Mouse (Mus musculus) lung, embryonic 16.5 days (tissue): ENCODE results near the gene Disc1. TPM values are rescaled to one million over a fixed set of nuclear protein-coding genes. Genes with fewer than 3 reads are reported as not detected.

ENCODE experiments used
- ATAC-seq: fragments of 200-750 bp; cut with Nextera tagmentation; 2 replicates; pipeline ENCODE4 v1.8.0; 2017; ENCODE audit warnings: low read depth, mild to moderate bottlenecking, moderate library complexity
- H3K27ac ChIP-seq: fragments of 300-500 bp; sonication (generic); 2 replicates; pipeline ENCODE4 v1.5.1; 2014; ENCODE audit warnings: mild to moderate bottlenecking, control low read depth, low read length
- H3K27me3 ChIP-seq: fragments of 300-500 bp; sonication (generic); 2 replicates; pipeline ENCODE4 v1.6.1; 2014; ENCODE audit warnings: low read depth, low read length, mixed read lengths; ENCODE audit not compliant: control insufficient read depth, insufficient read depth
- H3K36me3 ChIP-seq: fragments of 300-500 bp; sonication (generic); 2 replicates; pipeline ENCODE4 v1.6.1; 2014; ENCODE audit warnings: low read length; ENCODE audit not compliant: control insufficient read depth, insufficient read depth
- H3K4me1 ChIP-seq: fragments of 300-500 bp; sonication (generic); replicated peaks from 2 replicates; pipeline ENCODE4 v1.6.1; 2014; ENCODE audit warnings: low read length, mixed read lengths; ENCODE audit not compliant: control insufficient read depth, insufficient read depth
- H3K4me2 ChIP-seq: fragments of 300-500 bp; sonication (generic); 2 replicates; pipeline ENCODE4 v1.6.1; 2014; ENCODE audit warnings: low read depth, low read length, control low read depth
- H3K4me3 ChIP-seq: fragments of 300-500 bp; sonication (generic); 2 replicates; pipeline ENCODE4 v1.5.1; 2014; ENCODE audit warnings: mild to moderate bottlenecking, low read length, control low read depth
- H3K9ac ChIP-seq: fragments of 300-500 bp; sonication (generic); 2 replicates; pipeline ENCODE4 v1.6.1; 2014; ENCODE audit warnings: low read length, control low read depth
- H3K9me3 ChIP-seq: fragments of 300-500 bp; sonication (generic); 2 replicates; pipeline ENCODE4 v1.6.1; 2016; ENCODE audit warnings: low read length; ENCODE audit not compliant: control insufficient read depth
- WGBS: fragments of 180-500 bp; shearing (Covaris S2); extraction: QIAGEN DNeasy Blood & Tissue Kit; methylation state at CpG from one replicate; pipeline ENCODE4 v1.1.7; 2014; 5-methylcytosine and 5-hydroxymethylcytosine counted together
- polyA plus RNA-seq: library from polyadenylated mRNA; unstranded; fragments of >200 nt; fragmentation: Nextera tagmentation; extraction: Ambion mirVana; gene quantifications from 2 replicates; pipeline ENCODE4 v1.2.1, GENCODE M21; 2015

Disc1 gene
- polyA plus RNA-seq, 1 experiment from 2014 or later, result 2.6 TPM

DNA sequence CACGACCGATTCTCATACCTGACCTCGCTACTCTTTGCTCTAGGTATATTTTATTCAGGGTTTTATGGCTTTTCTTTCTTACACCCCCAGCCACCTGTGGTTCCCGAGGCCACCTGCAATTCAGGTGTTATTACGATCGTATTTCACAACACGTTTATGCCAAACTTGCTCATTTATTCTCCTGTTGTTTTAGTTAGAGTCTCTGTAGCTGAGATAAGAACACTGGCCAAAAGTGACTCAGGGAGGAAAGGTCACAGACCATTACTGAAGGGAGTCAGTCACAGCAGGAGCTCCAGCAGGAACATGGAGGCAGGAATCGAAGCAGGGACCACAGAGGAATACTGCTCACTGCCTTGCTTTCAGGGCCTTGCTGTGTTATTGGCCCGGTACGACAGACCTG lies 109.5 kb downstream of the Disc1 start:
- Histone ChIP-seq H3K4me1 (peaks cover 3% of the 10 kb centered on the region; the same call in 1 of the 2 replicates), H3K27ac (no peak overlapping the region), H3K4me3 (no peak overlapping the region), H3K27me3 (no peaks in the 10 kb centered on the region), H3K36me3 (no peaks in the 10 kb centered on the region), H3K9me3 (no peaks in the 10 kb centered on the region), H3K4me2 (no peak overlapping the region), H3K9ac (no peak overlapping the region)
- WGBS, result 78% methylated on average over 10 of the region's 10 CpGs
- no peak for ATAC-seq

DNA sequence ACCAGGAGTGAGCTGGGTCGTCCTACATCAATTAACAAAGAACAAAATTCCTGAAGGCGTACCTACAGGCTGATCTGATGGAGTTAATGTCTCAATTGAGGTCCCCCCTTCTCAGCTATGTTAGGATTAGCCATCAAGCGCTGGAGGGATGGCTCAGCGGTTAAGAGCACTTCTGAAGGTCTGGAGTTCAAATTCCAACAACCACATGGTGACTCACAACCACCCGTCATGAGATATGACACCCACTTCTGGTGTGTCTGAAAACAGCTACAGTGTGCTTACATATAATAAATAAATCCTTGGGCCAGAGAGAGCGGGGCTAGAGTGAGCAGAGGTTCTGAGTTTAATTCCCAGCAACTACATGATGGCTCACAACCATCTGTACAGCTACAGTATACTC lies 109.9 kb downstream of the Disc1 start:
- Histone ChIP-seq H3K27me3 (no peaks in the 10 kb centered on the region), H3K36me3 (no peaks in the 10 kb centered on the region), H3K4me2 (no peak overlapping the region), H3K27ac (no peak overlapping the region), H3K4me1 (peaks cover 3% of the 10 kb centered on the region; the same call in 1 of the 2 replicates), H3K4me3 (no peak overlapping the region), H3K9me3 (no peaks in the 10 kb centered on the region), H3K9ac (no peak overlapping the region)
- ATAC-seq, result no peak
- WGBS, result 66% methylated on average over 6 of the region's 6 CpGs

DNA sequence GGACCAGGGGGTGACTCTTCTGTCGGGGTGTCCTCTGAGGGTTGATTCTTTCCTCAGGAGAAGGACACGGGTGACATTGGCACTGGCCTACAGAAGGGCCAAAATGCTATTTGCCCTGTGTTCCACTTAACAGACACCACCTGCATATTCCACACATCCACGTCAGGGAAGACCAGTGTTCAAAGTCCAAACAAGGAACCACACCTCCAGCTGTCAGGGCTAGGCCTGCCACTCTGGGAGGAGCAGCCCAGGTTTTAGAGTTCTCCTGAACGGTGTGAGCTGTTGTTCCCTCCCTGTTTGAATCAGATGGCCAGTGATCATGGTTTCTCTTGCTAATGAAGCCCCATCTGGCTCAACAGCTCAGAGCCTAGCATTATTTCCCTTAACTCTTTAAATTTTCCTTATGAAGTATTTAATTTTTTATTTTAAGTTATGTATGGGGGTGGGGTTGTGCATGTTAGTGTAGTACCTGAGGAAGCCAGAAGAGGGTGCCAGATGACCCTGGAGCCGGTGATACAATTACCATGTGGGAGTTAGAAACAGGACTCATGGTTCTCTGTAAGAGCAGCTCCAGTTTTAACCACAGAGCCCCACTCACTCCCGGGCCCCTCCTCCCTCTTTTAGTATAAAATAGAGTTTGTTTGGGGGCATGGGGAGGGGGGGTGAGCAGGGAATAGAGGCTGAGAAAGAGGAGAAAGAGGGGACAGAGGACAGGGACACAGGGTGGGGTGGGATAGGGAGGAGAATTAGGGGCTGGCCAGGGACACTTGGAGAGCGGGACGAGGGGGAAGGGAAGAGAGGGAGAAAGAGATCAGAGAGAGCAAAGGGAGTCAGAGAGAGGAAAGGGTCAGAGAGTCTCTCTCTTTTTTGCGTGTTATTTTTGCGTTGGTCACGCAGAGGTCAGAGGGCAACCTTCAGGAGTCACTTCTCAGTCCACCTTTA lies 111.8 kb downstream of the Disc1 start:
- 69% methylated on average over 11 of the region's 11 CpGs for WGBS
- Histone ChIP-seq H3K9ac (no peak overlapping the region), H3K4me1 (peaks cover 3% of the 10 kb centered on the region; the same call in 1 of the 2 replicates), H3K4me2 (no peak overlapping the region), H3K9me3 (no peaks in the 10 kb centered on the region), H3K27ac (no peak overlapping the region; the same call in 1 of the 2 replicates), H3K27me3 (no peaks in the 10 kb centered on the region), H3K4me3 (no peak overlapping the region), H3K36me3 (no peaks in the 10 kb centered on the region)
- ATAC-seq, result no peak; the same call in 1 of the 2 replicates

DNA sequence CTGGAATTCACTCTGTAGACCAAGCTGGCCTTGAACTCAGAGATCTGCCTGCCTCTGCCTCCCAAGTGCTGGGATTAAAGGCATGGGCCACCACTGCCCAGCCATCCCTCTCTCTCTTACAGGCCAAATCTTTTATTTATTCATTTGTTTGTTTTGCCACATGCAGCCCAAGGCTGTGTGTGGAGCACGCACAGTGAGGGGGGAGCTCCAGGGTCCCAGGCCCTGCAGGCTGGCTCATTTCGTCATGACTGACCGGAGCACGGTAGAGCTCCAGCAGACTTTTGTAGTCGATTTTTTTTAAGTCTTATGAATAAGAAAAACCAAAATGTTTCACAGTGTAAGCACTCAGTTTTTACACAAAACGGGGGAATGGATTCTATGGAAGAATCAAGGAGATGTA lies 112.5 kb downstream of the Disc1 start:
- ATAC-seq, result no peak
- H3K27me3 ChIP-seq, result no peaks in the 10 kb centered on the region
- peak overlapping the region; percentile 17; the same call in 1 of the 2 replicates for H3K27ac ChIP-seq
- H3K9me3 ChIP-seq, result no peaks in the 10 kb centered on the region
- H3K9ac ChIP-seq, result no peak overlapping the region
- H3K4me3 ChIP-seq, result no peak overlapping the region
- WGBS, result 64% methylated on average over 6 of the region's 6 CpGs
- H3K4me1 ChIP-seq, result peaks cover 3% of the 10 kb centered on the region; the same call in 1 of the 2 replicates
- no peak overlapping the region for H3K4me2 ChIP-seq
- H3K36me3 ChIP-seq, result no peaks in the 10 kb centered on the region

DNA sequence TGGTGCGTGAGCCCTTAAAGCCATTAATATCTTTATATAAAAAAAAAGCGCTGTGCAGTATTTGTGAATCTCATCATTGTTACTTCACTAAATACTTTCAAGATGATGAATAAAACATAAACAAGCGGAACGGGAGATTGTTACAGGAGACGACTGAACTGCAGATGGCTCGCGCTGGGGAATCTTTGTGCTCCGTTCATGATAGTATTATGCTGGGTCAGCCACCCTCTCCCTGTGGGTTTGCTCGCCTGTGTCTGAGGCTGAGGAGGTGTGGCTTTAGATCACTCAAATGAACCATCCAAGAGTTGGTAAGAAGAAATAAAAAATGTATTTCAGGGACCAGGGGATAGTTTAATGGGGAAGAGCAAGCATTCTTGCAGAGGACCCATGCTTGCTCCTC lies 113.0 kb downstream of the Disc1 start:
- Histone ChIP-seq H3K9me3 (no peaks in the 10 kb centered on the region), H3K4me3 (no peak overlapping the region), H3K27ac (no peak overlapping the region), H3K27me3 (no peaks in the 10 kb centered on the region), H3K4me1 (peaks cover 3% of the 10 kb centered on the region; the same call in 1 of the 2 replicates), H3K4me2 (no peak overlapping the region), H3K36me3 (no peaks in the 10 kb centered on the region), H3K9ac (no peak overlapping the region)
- WGBS, result 58% methylated on average over 9 of the region's 9 CpGs
- no peak for ATAC-seq

DNA sequence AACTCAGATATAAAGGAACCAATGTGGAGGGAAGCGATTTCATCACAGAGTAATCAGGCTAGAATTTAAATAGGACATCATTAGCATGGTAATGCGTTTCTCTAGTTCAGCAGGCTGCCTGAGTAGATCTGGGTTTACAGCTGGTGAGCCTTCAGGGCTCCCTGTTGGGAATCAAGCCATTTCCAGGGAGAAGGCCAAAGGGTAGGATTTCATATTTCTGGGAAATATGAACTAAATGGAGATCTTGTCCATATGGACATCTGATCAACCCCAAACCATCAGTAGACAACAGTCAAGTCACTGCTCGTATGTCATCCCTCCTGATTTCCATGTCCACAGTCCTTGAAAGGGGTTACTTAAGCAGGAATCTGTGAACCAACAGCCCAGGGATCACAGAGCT lies 115.6 kb downstream of the Disc1 start:
- Histone ChIP-seq H3K9ac (no peak overlapping the region), H3K4me3 (no peak overlapping the region), H3K4me2 (no peak overlapping the region), H3K9me3 (no peaks in the 10 kb centered on the region), H3K27ac (peak overlapping the region; percentile 11), H3K4me1 (peaks cover 10% of the 10 kb centered on the region), H3K36me3 (no peaks in the 10 kb centered on the region), H3K27me3 (no peaks in the 10 kb centered on the region)
- 40% methylated on average over 3 of the region's 3 CpGs for WGBS
- peak; percentile 81 for ATAC-seq

DNA sequence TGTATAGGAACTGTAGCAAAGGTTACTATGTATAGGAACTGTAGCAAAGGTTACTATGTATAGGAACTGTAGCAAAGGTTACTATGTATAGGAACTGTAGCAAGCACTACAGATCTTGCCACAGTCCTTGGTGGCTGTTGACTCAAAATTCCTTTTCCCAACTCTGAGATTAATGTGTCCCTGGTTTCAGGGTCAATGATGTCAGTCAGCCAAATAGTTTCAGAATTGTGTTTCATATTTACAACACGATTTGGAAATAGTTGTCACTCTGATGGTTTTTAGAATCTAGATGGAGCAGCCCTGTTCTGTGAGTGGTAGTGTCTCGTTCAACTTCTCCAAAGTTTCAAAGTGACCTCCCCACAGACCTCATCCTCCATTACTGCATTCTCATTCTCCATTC lies 117.5 kb downstream of the Disc1 start:
- Histone ChIP-seq H3K4me1 (peaks cover 10% of the 10 kb centered on the region), H3K4me3 (no peak overlapping the region), H3K9ac (no peak overlapping the region), H3K36me3 (no peaks in the 10 kb centered on the region), H3K27me3 (no peaks in the 10 kb centered on the region), H3K4me2 (no peak overlapping the region), H3K9me3 (no peaks in the 10 kb centered on the region), H3K27ac (no peak overlapping the region)
- no peak for ATAC-seq
- 76% methylated on average over 2 of the region's 2 CpGs for WGBS

DNA sequence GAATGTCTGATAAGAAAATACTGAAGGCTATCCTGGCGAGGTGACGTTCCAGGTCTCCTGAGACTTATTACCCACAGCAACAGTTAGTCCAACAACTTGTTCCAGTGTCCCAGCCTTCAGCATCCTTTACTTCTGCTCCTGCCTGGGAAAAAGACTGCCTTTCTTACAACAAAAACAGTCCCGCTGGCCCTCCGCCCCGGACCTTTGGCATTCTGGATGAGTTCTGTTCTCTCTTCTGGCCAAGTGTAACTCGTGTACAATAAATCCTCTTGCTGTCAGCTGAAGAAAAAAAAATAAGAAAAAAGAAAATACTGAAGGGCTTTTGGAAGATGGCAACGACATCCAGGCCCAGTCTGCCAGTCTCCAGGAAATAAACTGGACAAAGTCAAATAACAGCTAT lies 120.2 kb downstream of the Disc1 start:
- no peak for ATAC-seq

DNA sequence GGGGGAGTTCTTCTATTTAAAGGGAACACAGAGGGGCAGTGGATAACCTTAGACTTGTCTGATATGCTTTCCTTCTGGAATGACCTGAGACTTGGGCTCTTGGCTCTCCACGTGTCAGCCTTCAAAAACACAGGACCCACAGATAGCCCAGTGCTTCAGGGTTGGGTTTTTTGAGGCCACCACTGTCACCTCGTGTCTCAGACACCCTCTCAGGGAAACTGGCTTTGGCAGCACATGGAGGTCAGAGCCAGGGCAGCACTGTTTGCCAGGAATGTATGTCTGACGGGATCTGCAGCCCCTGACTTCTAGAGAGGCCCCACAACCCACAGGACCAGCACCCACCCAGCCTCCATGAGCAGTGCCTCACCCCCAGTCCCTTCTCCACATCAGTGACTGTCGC lies 120.9 kb downstream of the Disc1 start:
- Histone ChIP-seq H3K36me3 (no peaks in the 10 kb centered on the region), H3K4me2 (no peak overlapping the region), H3K9me3 (no peaks in the 10 kb centered on the region), H3K4me3 (no peak overlapping the region), H3K27me3 (no peaks in the 10 kb centered on the region), H3K4me1 (peaks cover 7% of the 10 kb centered on the region), H3K27ac (peak overlapping the region; percentile 51), H3K9ac (no peak overlapping the region)
- ATAC-seq, result peak; percentile 94
- 29% methylated on average over 4 of the region's 4 CpGs for WGBS

More for the DNA sequence above, 120.2 kb downstream of the Disc1 start:
- no peak overlapping the region for H3K4me3 ChIP-seq
- H3K9me3 ChIP-seq, result no peaks in the 10 kb centered on the region
- no peak overlapping the region for H3K4me2 ChIP-seq
- 39% methylated on average over 7 of the region's 7 CpGs for WGBS
- peak overlapping the region; percentile 51 for H3K27ac ChIP-seq
- H3K36me3 ChIP-seq, result no peaks in the 10 kb centered on the region
- no peak overlapping the region for H3K9ac ChIP-seq
- peaks cover 7% of the 10 kb centered on the region for H3K4me1 ChIP-seq
- H3K27me3 ChIP-seq, result no peaks in the 10 kb centered on the region
